Mouse (Mus musculus) intestine, embryonic 16.5 days (tissue): ENCODE data around the gene Phf2. TPM values are rescaled to one million over a fixed set of nuclear protein-coding genes. Genes with fewer than 3 reads are reported as not detected.
"Not testable (repeated sequence)": the region's sequence is repeated elsewhere in the genome, so short reads cannot be mapped to it uniquely, and the experiment has no call there.

ENCODE experiments used
- ATAC-seq: fragments of 200-750 bp; cut with Nextera tagmentation; 2 replicates; pipeline ENCODE4 v1.8.0; 2017; ENCODE audit warnings: moderate TSS enrichment, moderate library complexity
- H3K27ac ChIP-seq: fragments of 300-500 bp; sonication (generic); 2 replicates; pipeline ENCODE4 v1.5.1; 2014; ENCODE audit warnings: mild to moderate bottlenecking, low read length
- H3K27me3 ChIP-seq: fragments of 300-500 bp; sonication (generic); replicated peaks from 2 replicates; pipeline ENCODE4 v1.6.1; 2014; ENCODE audit warnings: low read length, control low read depth, mixed read lengths; ENCODE audit not compliant: control insufficient read depth, insufficient read depth
- H3K36me3 ChIP-seq: fragments of 300-500 bp; sonication (generic); 2 replicates; pipeline ENCODE4 v1.6.1; 2014; ENCODE audit warnings: low read length, control low read depth; ENCODE audit not compliant: control insufficient read depth, insufficient read depth
- H3K4me1 ChIP-seq: fragments of 300-500 bp; sonication (generic); 2 replicates; pipeline ENCODE4 v1.6.1; 2014; ENCODE audit warnings: low read length, control low read depth, mixed read lengths; ENCODE audit not compliant: control insufficient read depth, insufficient read depth
- H3K4me2 ChIP-seq: fragments of 300-500 bp; sonication (generic); 2 replicates; pipeline ENCODE4 v1.6.1; 2014; ENCODE audit warnings: low read depth, low read length, control low read depth
- H3K4me3 ChIP-seq: fragments of 300-500 bp; sonication (generic); 2 replicates; pipeline ENCODE4 v1.5.1; 2014; ENCODE audit warnings: mild to moderate bottlenecking, low read length
- H3K9ac ChIP-seq: fragments of 300-500 bp; sonication (generic); 2 replicates; pipeline ENCODE4 v1.6.1; 2014; ENCODE audit warnings: low read depth, low read length
- H3K9me3 ChIP-seq: fragments of 300-500 bp; sonication (generic); 2 replicates; pipeline ENCODE4 v1.6.1; 2016; ENCODE audit warnings: low read length, control low read depth; ENCODE audit not compliant: control insufficient read depth
- WGBS: fragments of 180-500 bp; shearing (Covaris S2); extraction: QIAGEN DNeasy Blood & Tissue Kit; methylation state at CpG from one replicate; pipeline ENCODE4 v1.1.7; 2014; 5-methylcytosine and 5-hydroxymethylcytosine counted together
- polyA plus RNA-seq: library from polyadenylated mRNA; unstranded; fragments of >200 nt; fragmentation: Nextera tagmentation; extraction: Ambion mirVana; gene quantifications from 2 replicates; pipeline ENCODE4 v1.2.1, GENCODE M21; 2015

The Phf2 gene
- polyA plus RNA-seq, 1 experiment from 2014 or later = 3.9 TPM

GRCm38 (mm10) chr13:48830528-48831250, 40.2 kb downstream of the Phf2 start:
- 77% methylated on average over 14 of the region's 14 CpGs for WGBS
- no peak overlapping the region for H3K4me2 ChIP-seq
- H3K27me3 ChIP-seq = no peaks in the 10 kb centered on the region
- ATAC-seq = no peak
- H3K27ac ChIP-seq = no peak overlapping the region
- H3K4me3 ChIP-seq = no peak overlapping the region
- H3K9me3 ChIP-seq = no peaks in the 10 kb centered on the region
- no peaks in the 10 kb centered on the region for H3K4me1 ChIP-seq
- no peak overlapping the region for H3K9ac ChIP-seq
- peaks cover 18% of the 10 kb centered on the region; the same call in 1 of the 2 replicates for H3K36me3 ChIP-seq

- Histone ChIP-seq H3K4me1 (no peaks in the 10 kb centered on the region), H3K27me3 (no peaks in the 10 kb centered on the region), H3K27ac (no peak overlapping the region), H3K36me3 (peaks cover 22% of the 10 kb centered on the region; the same call in 1 of the 2 replicates), H3K4me3 (no peak overlapping the region), H3K9ac (no peak overlapping the region), H3K9me3 (no peaks in the 10 kb centered on the region), H3K4me2 (no peak overlapping the region)
- WGBS = 80% methylated on average over 4 of the region's 4 CpGs
- no peak for ATAC-seq
Measured at GRCm38 (mm10) chr13:48829780-48830179, 41.1 kb downstream of the Phf2 start.

- Histone ChIP-seq H3K9me3 (no peaks in the 10 kb centered on the region), H3K36me3 (peaks cover 34% of the 10 kb centered on the region), H3K27me3 (no peaks in the 10 kb centered on the region), H3K4me1 (no peaks in the 10 kb centered on the region), H3K27ac (no peak overlapping the region), H3K4me3 (no peak overlapping the region), H3K9ac (no peak overlapping the region), H3K4me2 (no peak overlapping the region)
- 92% methylated on average over 9 of the region's 9 CpGs for WGBS
- no peak for ATAC-seq
Measured at GRCm38 (mm10) chr13:48822871-48823270, 48.0 kb downstream of the Phf2 start.

GRCm38 (mm10) chr13:48822288-48822687, 48.6 kb downstream of the Phf2 start:
- no peaks in the 10 kb centered on the region for H3K9me3 ChIP-seq
- peaks cover 33% of the 10 kb centered on the region for H3K36me3 ChIP-seq
- 84% methylated on average over 10 of the region's 10 CpGs for WGBS
- no peak overlapping the region for H3K9ac ChIP-seq
- H3K27ac ChIP-seq = no peak overlapping the region
- H3K4me2 ChIP-seq = no peak overlapping the region
- H3K4me3 ChIP-seq = no peak overlapping the region
- no peaks in the 10 kb centered on the region for H3K27me3 ChIP-seq
- H3K4me1 ChIP-seq = no peaks in the 10 kb centered on the region
- ATAC-seq = no peak

GRCm38 (mm10) chr13:48819131-48819530, 51.8 kb downstream of the Phf2 start:
- H3K9ac ChIP-seq = no peak overlapping the region

GRCm38 (mm10) chr13:48814406-48814805, 56.5 kb downstream of the Phf2 start:
- no peak for ATAC-seq
- 86% methylated on average over 1 of the region's 1 CpGs for WGBS
- H3K9ac ChIP-seq = no peak overlapping the region
- no peak overlapping the region for H3K27ac ChIP-seq
- no peaks in the 10 kb centered on the region for H3K9me3 ChIP-seq
- H3K27me3 ChIP-seq = no peaks in the 10 kb centered on the region
- no peaks in the 10 kb centered on the region for H3K4me1 ChIP-seq
- no peak overlapping the region for H3K4me3 ChIP-seq
- peaks cover 41% of the 10 kb centered on the region for H3K36me3 ChIP-seq
- no peak overlapping the region for H3K4me2 ChIP-seq

More at GRCm38 (mm10) chr13:48819131-48819530, 51.8 kb downstream of the Phf2 start:
- Histone ChIP-seq H3K27ac (no peak overlapping the region), H3K4me3 (no peak overlapping the region), H3K36me3 (peaks cover 34% of the 10 kb centered on the region), H3K27me3 (no peaks in the 10 kb centered on the region), H3K4me2 (no peak overlapping the region), H3K4me1 (no peaks in the 10 kb centered on the region), H3K9me3 (no peaks in the 10 kb centered on the region)
- WGBS = 81% methylated on average over 3 of the region's 3 CpGs
- no peak for ATAC-seq

- Histone ChIP-seq H3K4me2 (no peak overlapping the region), H3K36me3 (peaks cover 37% of the 10 kb centered on the region), H3K4me3 (no peak overlapping the region), H3K4me1 (no peaks in the 10 kb centered on the region), H3K27ac (no peak overlapping the region), H3K9ac (no peak overlapping the region), H3K27me3 (no peaks in the 10 kb centered on the region), H3K9me3 (no peaks in the 10 kb centered on the region)
- ATAC-seq = no peak
- 81% methylated on average over 9 of the region's 9 CpGs for WGBS
Measured at GRCm38 (mm10) chr13:48810991-48811390, 59.9 kb downstream of the Phf2 start.

- Histone ChIP-seq H3K27me3 (no peaks in the 10 kb centered on the region), H3K9ac (no peak overlapping the region), H3K4me2 (no peak overlapping the region), H3K4me1 (no peaks in the 10 kb centered on the region), H3K9me3 (no peaks in the 10 kb centered on the region), H3K4me3 (no peak overlapping the region), H3K27ac (no peak overlapping the region), H3K36me3 (peaks cover 36% of the 10 kb centered on the region)
- no peak for ATAC-seq
- 83% methylated on average over 7 of the region's 7 CpGs for WGBS
Measured at GRCm38 (mm10) chr13:48810274-48810823, 60.6 kb downstream of the Phf2 start.

GRCm38 (mm10) chr13:48809668-48810067, 61.3 kb downstream of the Phf2 start:
- not testable (repeated sequence) for H3K4me3 ChIP-seq, H3K9ac ChIP-seq, H3K9me3 ChIP-seq, H3K4me2 ChIP-seq, ATAC-seq, H3K27me3 ChIP-seq, H3K4me1 ChIP-seq, H3K27ac ChIP-seq
- peaks cover 40% of the 10 kb centered on the region for H3K36me3 ChIP-seq
- WGBS = 87% methylated on average over 4 of the region's 4 CpGs
